Mouse (Mus musculus): ENCODE measurements around the gene Plbd2. TPM values are rescaled to one million over a fixed set of nuclear protein-coding genes. Genes with fewer than 3 reads are reported as not detected.
A peak's percentile ranks its signal among the peaks of the same experiment; 100 is the strongest.

The Plbd2 gene
- polyA plus RNA-seq (2014; fragmentation: Nextera tagmentation; extraction: Ambion mirVana), result 30.8 and 30.9 TPM in 2 replicates

GRCm38 (mm10) chr5:120503144-120503795 is at the start of gene Plbd2:
Plbd2 (minus strand) TSS chr5:120503625.
- Histone ChIP-seq H3K27me3 (ENCODE audit: control insufficient read depth, insufficient read depth, low read length) (no peaks in the 10 kb centered on the region), H3K9me3 (ENCODE audit: control insufficient read depth, low read length) (no peaks in the 10 kb centered on the region), H3K36me3 (ENCODE audit: control insufficient read depth, insufficient read depth, low read length) (no peaks in the 10 kb centered on the region), H3K4me3 (ENCODE audit: low read depth, low read length) (peak within 1 kb of the TSS; percentile 92), H3K27ac (ENCODE audit: low read depth, low read length) (no peak within 1 kb of the TSS), H3K4me2 (ENCODE audit: low read depth, low read length) (peak within 1 kb of the TSS; percentile 93), H3K9ac (replicated peaks; ENCODE audit: low read depth, low read length) (peak within 1 kb of the TSS; percentile 88), H3K4me1 (ENCODE audit: control insufficient read depth, insufficient read depth, low read length) (peaks cover 13% of the 10 kb centered on the region)
- ATAC-seq (ENCODE audit: low read depth), result peak; percentile 71
- under 1% methylated on average over 41 of the region's 55 CpGs for WGBS

GRCm38 (mm10) chr5:120550673-120551072 is 47.2 kb upstream of the Plbd2 start:
- Histone ChIP-seq H3K27ac (ENCODE audit: low read depth, low read length) (no peak overlapping the region), H3K4me1 (ENCODE audit: control insufficient read depth, insufficient read depth, low read length) (no peaks in the 10 kb centered on the region), H3K9me3 (ENCODE audit: control insufficient read depth, low read length) (no peaks in the 10 kb centered on the region), H3K36me3 (ENCODE audit: control insufficient read depth, insufficient read depth, low read length) (0 out of 2 replicates have a peak, but pooled peaks cover 17% of the 10 kb centered on the region), H3K4me2 (ENCODE audit: low read depth, low read length) (no peak overlapping the region), H3K4me3 (ENCODE audit: low read depth, low read length) (no peak overlapping the region), H3K27me3 (ENCODE audit: control insufficient read depth, insufficient read depth, low read length) (no peaks in the 10 kb centered on the region), H3K9ac (replicated peaks; ENCODE audit: low read depth, low read length) (no peak overlapping the region)
- no peak for ATAC-seq (ENCODE audit: low read depth)
- WGBS, result 98% methylated on average over 5 of the region's 5 CpGs

- 88% methylated on average over 5 of the region's 5 CpGs for WGBS
- H3K9me3 ChIP-seq (ENCODE audit: control insufficient read depth, low read length), result no peaks in the 10 kb centered on the region
- H3K4me1 ChIP-seq (ENCODE audit: control insufficient read depth, insufficient read depth, low read length), result no peaks in the 10 kb centered on the region
- no peak for ATAC-seq (ENCODE audit: low read depth)
- H3K36me3 ChIP-seq (ENCODE audit: control insufficient read depth, insufficient read depth, low read length), result 0 out of 2 replicates have a peak, but pooled peaks cover 17% of the 10 kb centered on the region
- no peak overlapping the region for H3K4me2 ChIP-seq (ENCODE audit: low read depth, low read length)
- H3K4me3 ChIP-seq (ENCODE audit: low read depth, low read length), result no peak overlapping the region
- no peaks in the 10 kb centered on the region for H3K27me3 ChIP-seq (ENCODE audit: control insufficient read depth, insufficient read depth, low read length)
- H3K27ac ChIP-seq (ENCODE audit: low read depth, low read length), result no peak overlapping the region
- no peak overlapping the region for H3K9ac ChIP-seq (replicated peaks; ENCODE audit: low read depth, low read length)
These were observed 46.7 kb upstream of the Plbd2 start for GRCm38 (mm10) chr5:120550137-120550536.

GRCm38 (mm10) chr5:120548236-120548850 is 44.9 kb upstream of the Plbd2 start:
- Histone ChIP-seq H3K9me3 (ENCODE audit: control insufficient read depth, low read length) (no peaks in the 10 kb centered on the region), H3K36me3 (ENCODE audit: control insufficient read depth, insufficient read depth, low read length) (0 out of 2 replicates have a peak, but pooled peaks cover 10% of the 10 kb centered on the region), H3K4me2 (ENCODE audit: low read depth, low read length) (no peak overlapping the region), H3K27me3 (ENCODE audit: control insufficient read depth, insufficient read depth, low read length) (no peaks in the 10 kb centered on the region), H3K4me3 (ENCODE audit: low read depth, low read length) (no peak overlapping the region), H3K9ac (replicated peaks; ENCODE audit: low read depth, low read length) (no peak overlapping the region), H3K27ac (ENCODE audit: low read depth, low read length) (no peak overlapping the region), H3K4me1 (ENCODE audit: control insufficient read depth, insufficient read depth, low read length) (no peaks in the 10 kb centered on the region)
- WGBS, result 70% methylated on average over 11 of the region's 11 CpGs
- no peak for ATAC-seq (ENCODE audit: low read depth)

- no peak overlapping the region for H3K4me3 ChIP-seq (ENCODE audit: low read depth, low read length)
- H3K27ac ChIP-seq (ENCODE audit: low read depth, low read length), result no peak overlapping the region
- no peak overlapping the region for H3K9ac ChIP-seq (replicated peaks; ENCODE audit: low read depth, low read length)
- no peaks in the 10 kb centered on the region for H3K9me3 ChIP-seq (ENCODE audit: control insufficient read depth, low read length)
- peaks cover 11% of the 10 kb centered on the region for H3K36me3 ChIP-seq (ENCODE audit: control insufficient read depth, insufficient read depth, low read length)
- no peaks in the 10 kb centered on the region for H3K27me3 ChIP-seq (ENCODE audit: control insufficient read depth, insufficient read depth, low read length)
- peaks cover 12% of the 10 kb centered on the region for H3K4me1 ChIP-seq (ENCODE audit: control insufficient read depth, insufficient read depth, low read length)
- WGBS, result 82% methylated on average over 5 of the region's 5 CpGs
- H3K4me2 ChIP-seq (ENCODE audit: low read depth, low read length), result no peak overlapping the region
- no peak for ATAC-seq (ENCODE audit: low read depth)
These were observed 33.2 kb upstream of the Plbd2 start for GRCm38 (mm10) chr5:120536632-120537031.

- 79% methylated on average over 13 of the region's 13 CpGs for WGBS
- Histone ChIP-seq H3K36me3 (ENCODE audit: control insufficient read depth, insufficient read depth, low read length) (peaks cover 11% of the 10 kb centered on the region), H3K9ac (replicated peaks; ENCODE audit: low read depth, low read length) (no peak overlapping the region), H3K4me1 (ENCODE audit: control insufficient read depth, insufficient read depth, low read length) (peaks cover 12% of the 10 kb centered on the region), H3K4me3 (ENCODE audit: low read depth, low read length) (no peak overlapping the region), H3K9me3 (ENCODE audit: control insufficient read depth, low read length) (no peaks in the 10 kb centered on the region), H3K27ac (ENCODE audit: low read depth, low read length) (no peak overlapping the region), H3K27me3 (ENCODE audit: control insufficient read depth, insufficient read depth, low read length) (no peaks in the 10 kb centered on the region), H3K4me2 (ENCODE audit: low read depth, low read length) (no peak overlapping the region)
- ATAC-seq (ENCODE audit: low read depth), result no peak
These were observed 32.6 kb upstream of the Plbd2 start for GRCm38 (mm10) chr5:120536046-120536445.

- 23% methylated on average over 2 of the region's 2 CpGs for WGBS
- Histone ChIP-seq H3K4me3 (ENCODE audit: low read depth, low read length) (no peak overlapping the region), H3K9me3 (ENCODE audit: control insufficient read depth, low read length) (no peaks in the 10 kb centered on the region), H3K4me2 (ENCODE audit: low read depth, low read length) (no peak overlapping the region), H3K27me3 (ENCODE audit: control insufficient read depth, insufficient read depth, low read length) (no peaks in the 10 kb centered on the region), H3K4me1 (ENCODE audit: control insufficient read depth, insufficient read depth, low read length) (peaks cover 12% of the 10 kb centered on the region), H3K36me3 (ENCODE audit: control insufficient read depth, insufficient read depth, low read length) (peaks cover 11% of the 10 kb centered on the region), H3K27ac (ENCODE audit: low read depth, low read length) (peak overlapping the region; percentile 58), H3K9ac (replicated peaks; ENCODE audit: low read depth, low read length) (0 out of 2 replicates have a peak overlapping the region, but pooled peaks have one; percentile 11)
- ATAC-seq (ENCODE audit: low read depth), result peak; percentile 44
These were observed 31.3 kb upstream of the Plbd2 start for GRCm38 (mm10) chr5:120534686-120535075.

GRCm38 (mm10) chr5:120534071-120534685 is 30.8 kb upstream of the Plbd2 start:
- peaks cover 11% of the 10 kb centered on the region for H3K36me3 ChIP-seq (ENCODE audit: control insufficient read depth, insufficient read depth, low read length)
- no peaks in the 10 kb centered on the region for H3K9me3 ChIP-seq (ENCODE audit: control insufficient read depth, low read length)
- no peak overlapping the region for H3K4me3 ChIP-seq (ENCODE audit: low read depth, low read length)
- ATAC-seq (ENCODE audit: low read depth), result peak; percentile 67
- peaks cover 12% of the 10 kb centered on the region for H3K4me1 ChIP-seq (ENCODE audit: control insufficient read depth, insufficient read depth, low read length)
- H3K9ac ChIP-seq (replicated peaks; ENCODE audit: low read depth, low read length), result 0 out of 2 replicates have a peak overlapping the region, but pooled peaks have one; percentile 11
- no peaks in the 10 kb centered on the region for H3K27me3 ChIP-seq (ENCODE audit: control insufficient read depth, insufficient read depth, low read length)
- no peak overlapping the region for H3K4me2 ChIP-seq (ENCODE audit: low read depth, low read length)
- peak overlapping the region; percentile 58 for H3K27ac ChIP-seq (ENCODE audit: low read depth, low read length)
- 12% methylated on average over 15 of the region's 15 CpGs for WGBS

- peaks cover 12% of the 10 kb centered on the region for H3K4me1 ChIP-seq (ENCODE audit: control insufficient read depth, insufficient read depth, low read length)
- H3K4me3 ChIP-seq (ENCODE audit: low read depth, low read length), result no peak overlapping the region
- no peak for ATAC-seq (ENCODE audit: low read depth)
These were observed 28.2 kb upstream of the Plbd2 start for GRCm38 (mm10) chr5:120531631-120532030.

More at GRCm38 (mm10) chr5:120531631-120532030, 28.2 kb upstream of the Plbd2 start:
- Histone ChIP-seq H3K27ac (ENCODE audit: low read depth, low read length) (no peak overlapping the region), H3K4me2 (ENCODE audit: low read depth, low read length) (no peak overlapping the region), H3K36me3 (ENCODE audit: control insufficient read depth, insufficient read depth, low read length) (no peaks in the 10 kb centered on the region), H3K9ac (replicated peaks; ENCODE audit: low read depth, low read length) (no peak overlapping the region), H3K27me3 (ENCODE audit: control insufficient read depth, insufficient read depth, low read length) (no peaks in the 10 kb centered on the region), H3K9me3 (ENCODE audit: control insufficient read depth, low read length) (no peaks in the 10 kb centered on the region)
- WGBS, result 89% methylated on average over 8 of the region's 8 CpGs

Measured in neural tube, embryonic 14.5 days (tissue).